Mouse (Mus musculus) left cerebral cortex, adult 2 months (tissue): ENCODE data around the gene Wdr91. TPM values are rescaled to one million over a fixed set of nuclear protein-coding genes. Genes with fewer than 3 reads are reported as not detected.

Experiments
- DNase-seq, 2 experiments: peaks; one replicate each; pipeline ENCODE4 v3.0.0; 2021 to 2022; ENCODE audit warnings: low spot score in 2 of 2, mixed read lengths in 1 of 2; ENCODE audit errors: extremely low spot score in 1 of 2
- H3K27ac ChIP-seq: fragments of 200-600 bp; 2 replicates; pipeline ENCODE4 v1.8.1; 2022
- H3K4me3 ChIP-seq: fragments of 200-600 bp; 2 replicates; pipeline ENCODE4 v1.8.1; 2022
- CTCF ChIP-seq: fragments of 200-600 bp; IDR thresholded peaks from 2 replicates; pipeline ENCODE4 v1.8.1; 2022; ENCODE audit warnings: antibody characterized with exemption, mild to moderate bottlenecking, moderate library complexity
- intact Hi-C: fragments of 180-260 bp; cut with DNase I; formaldehyde crosslinking; loops from one replicate; pipeline ENCODE4 v1.15.1; 2025
- total RNA-seq, 2 experiments: library from RNA; stranded (reverse); gene quantifications; 2 replicates each; pipeline ENCODE4 v1.2.3; 2021

Gene Wdr91
- total RNA-seq, 2 experiments from 2014 or later, result 29.3 to 30.7 TPM

GRCm38 (mm10) chr6:34913341-34914040 lies 2.8 kb upstream of the Wdr91 start:
- no peak for DNase-seq
- intact Hi-C loops, result no loop called here
- H3K4me3 ChIP-seq, result no peak overlapping the region
- no peak overlapping the region for H3K27ac ChIP-seq
- TF ChIP-seq CTCF, result no peak

DNA sequence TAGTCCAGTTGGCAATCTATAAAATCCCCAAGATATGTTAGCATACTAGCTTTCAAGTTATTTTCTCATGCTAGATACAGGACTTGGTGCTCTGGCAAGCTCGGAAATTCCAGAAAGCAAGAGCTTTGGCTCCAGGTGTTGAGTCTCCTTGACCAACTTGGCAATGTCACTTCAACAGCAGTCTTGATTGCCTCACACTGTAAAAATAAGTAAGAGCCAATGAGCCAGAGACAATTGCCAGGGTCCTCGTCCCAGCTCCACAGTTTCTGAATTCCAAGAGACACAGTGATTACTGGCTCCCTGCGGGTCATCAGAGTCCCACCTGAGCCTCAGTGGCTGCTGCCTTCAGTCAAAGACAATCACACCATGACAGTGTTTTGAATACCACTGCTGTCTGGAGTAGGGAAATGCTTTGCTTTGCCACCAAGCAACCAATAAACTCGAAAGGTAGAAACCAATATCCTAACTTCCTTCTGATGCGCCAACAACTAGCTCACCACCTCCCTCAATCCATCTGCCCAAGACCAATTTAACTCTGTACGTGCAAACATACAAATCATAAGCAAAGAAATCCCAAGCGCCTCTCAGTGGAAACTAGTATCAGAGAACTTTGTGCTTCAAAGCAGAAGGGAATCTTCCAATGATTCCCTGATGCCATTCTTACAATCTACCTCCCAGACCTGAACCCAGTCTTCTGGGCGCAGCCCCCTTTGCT lies 888 bp downstream of the Wdr91 start:
- peak overlapping the region; percentile 88 for H3K27ac ChIP-seq

DNA sequence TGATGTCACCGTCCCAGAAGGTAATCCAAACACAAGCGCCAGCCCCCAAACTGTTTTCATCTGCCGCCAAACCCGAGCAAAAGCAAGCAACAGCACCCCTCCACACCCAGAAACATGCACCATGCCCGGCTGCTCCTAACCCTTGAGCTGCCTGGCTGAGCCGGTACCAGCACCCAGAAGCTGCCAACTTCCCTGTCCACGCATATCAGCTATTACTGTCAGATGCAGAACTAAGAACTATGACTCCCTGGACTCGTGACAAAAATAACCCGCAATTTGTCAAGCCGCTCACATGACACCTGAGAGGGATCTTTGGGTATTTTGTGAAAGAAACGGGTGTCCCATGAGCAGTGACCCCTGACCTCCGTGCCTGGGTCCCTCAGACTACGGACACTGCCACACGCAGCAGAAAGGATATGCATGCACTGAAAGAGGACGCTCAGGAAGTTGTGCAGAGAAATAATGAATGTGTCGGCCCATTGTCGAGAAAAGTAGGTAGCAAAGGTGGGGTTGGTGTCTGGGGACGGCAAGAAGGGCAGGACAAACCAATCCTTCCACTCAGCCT lies 2.9 kb downstream of the Wdr91 start:
- Histone ChIP-seq H3K27ac (peak overlapping the region; percentile 57), H3K4me3 (no peak overlapping the region)
- no peak for DNase-seq
- intact Hi-C loops, result no loop called here
- no peak for TF ChIP-seq CTCF

More for the DNA sequence above, 888 bp downstream of the Wdr91 start:
- H3K4me3 ChIP-seq, result peak overlapping the region; percentile 92
- no peak for TF ChIP-seq CTCF
- DNase-seq, result no peak
- intact Hi-C loops, result loop anchor here (2.0 kb wide), 1 partner anchor 31 kb away; the partner anchor contains the start of gene Cyren

DNA sequence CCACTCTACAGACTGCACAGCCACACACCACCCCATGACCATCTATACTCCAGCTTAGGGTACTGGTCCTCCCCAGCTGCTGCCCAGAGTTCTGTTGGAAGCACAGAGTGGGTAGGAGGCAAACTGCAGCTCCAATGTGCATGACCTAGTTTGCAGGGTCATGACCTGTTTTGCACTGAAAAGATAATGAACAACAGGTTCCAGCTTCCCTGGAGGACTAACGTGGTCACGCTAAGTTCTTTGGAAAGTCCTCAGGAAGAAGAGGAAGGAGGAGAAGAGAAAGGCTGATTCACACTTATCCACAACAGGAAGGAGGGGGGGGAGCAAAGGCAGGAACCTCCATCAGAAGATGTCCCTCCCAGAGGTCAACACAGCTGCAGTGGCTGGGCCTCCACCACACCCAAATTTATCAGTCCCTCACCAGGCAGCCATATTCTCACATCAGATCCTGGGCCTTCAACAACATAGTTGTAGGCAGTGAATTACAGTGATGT lies 3.5 kb downstream of the Wdr91 start:
- H3K4me3 ChIP-seq, result no peak overlapping the region
- intact Hi-C loops, result no loop called here
- no peak for DNase-seq
- peak overlapping the region; percentile 57 for H3K27ac ChIP-seq
- TF ChIP-seq CTCF, result no peak

DNA sequence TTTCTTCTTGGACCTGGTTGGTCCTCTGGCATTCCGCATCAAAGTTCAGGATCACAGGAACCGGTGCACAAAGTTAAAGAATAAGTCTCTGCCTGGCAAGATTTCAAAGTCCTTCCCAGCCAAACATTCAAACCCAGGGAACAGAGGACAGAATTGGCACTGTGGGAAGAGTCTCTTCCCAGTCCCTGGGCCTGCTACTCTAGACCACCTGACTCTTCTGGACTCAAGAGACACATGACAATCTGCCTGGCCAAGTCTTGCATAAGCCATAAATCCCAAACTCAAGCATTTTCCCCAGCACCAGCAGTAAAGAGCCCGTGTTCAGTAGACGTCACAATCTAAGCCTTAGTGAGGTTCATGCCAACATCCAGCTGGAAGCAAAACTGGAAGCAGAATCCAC lies 4.0 kb downstream of the Wdr91 start:
- peak overlapping the region; percentile 57 for H3K27ac ChIP-seq
- no peak for TF ChIP-seq CTCF
- H3K4me3 ChIP-seq, result no peak overlapping the region
- intact Hi-C loops, result no loop called here
- DNase-seq, result no peak

GRCm38 (mm10) chr6:34906125-34906524 lies 4.6 kb downstream of the Wdr91 start:
- TF ChIP-seq CTCF, result peak; percentile 15

GRCm38 (mm10) chr6:34904361-34904760 lies 6.3 kb downstream of the Wdr91 start:
- no peak for TF ChIP-seq CTCF
- intact Hi-C loops, result no loop called here
- DNase-seq, result no peak
- no peak overlapping the region for H3K27ac ChIP-seq
- H3K4me3 ChIP-seq, result no peak overlapping the region

More at GRCm38 (mm10) chr6:34906125-34906524, 4.6 kb downstream of the Wdr91 start:
- Histone ChIP-seq H3K4me3 (no peak overlapping the region), H3K27ac (no peak overlapping the region; the same call in 1 of the 2 replicates)
- DNase-seq, result no peak
- intact Hi-C loops, result no loop called here

- no peak for TF ChIP-seq CTCF
- Histone ChIP-seq H3K27ac (no peak overlapping the region), H3K4me3 (no peak overlapping the region)
- DNase-seq, result no peak
- intact Hi-C loops, result no loop called here
Observed at GRCm38 (mm10) chr6:34903851-34904250, 6.8 kb downstream of the Wdr91 start.

- DNase-seq, result no peak
- no peak for TF ChIP-seq CTCF
- Histone ChIP-seq H3K27ac (no peak overlapping the region), H3K4me3 (no peak overlapping the region)
- intact Hi-C loops, result no loop called here
Observed at GRCm38 (mm10) chr6:34903441-34903840, 7.2 kb downstream of the Wdr91 start.

DNA sequence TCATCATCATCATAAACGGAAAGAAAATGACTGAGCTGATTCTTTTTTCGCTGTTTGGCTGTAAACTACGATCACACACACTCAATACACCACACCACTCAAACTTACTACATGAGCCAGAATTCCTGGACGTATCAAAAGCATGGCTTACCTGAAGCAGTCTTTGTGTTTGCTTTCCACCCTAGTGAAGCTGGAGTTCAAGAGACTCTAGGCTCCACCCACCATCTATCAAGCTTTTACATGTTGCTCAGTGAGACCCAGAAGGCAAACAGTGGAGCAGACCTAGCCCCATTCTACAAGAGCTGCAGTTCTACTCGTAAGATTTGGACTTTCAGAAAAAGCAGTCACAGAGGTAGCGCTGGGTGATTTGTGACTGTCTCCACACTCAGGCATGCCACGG lies 8.1 kb downstream of the Wdr91 start:
- no peak overlapping the region for H3K4me3 ChIP-seq
- no peak overlapping the region for H3K27ac ChIP-seq
- no peak for DNase-seq
- no peak for TF ChIP-seq CTCF
- intact Hi-C loops, result no loop called here

GRCm38 (mm10) chr6:34901911-34902444 lies 8.7 kb downstream of the Wdr91 start:
- no peak overlapping the region for H3K4me3 ChIP-seq
- no peak overlapping the region for H3K27ac ChIP-seq
- no peak for DNase-seq
- TF ChIP-seq CTCF, result no peak
- intact Hi-C loops, result no loop called here

GRCm38 (mm10) chr6:34900990-34901389 lies 9.7 kb downstream of the Wdr91 start:
- intact Hi-C loops, result no loop called here
- DNase-seq, result no peak
- Histone ChIP-seq H3K4me3 (no peak overlapping the region), H3K27ac (no peak overlapping the region)
- no peak for TF ChIP-seq CTCF
